Mouse (Mus musculus) bone marrow macrophage, adult 2 months (primary cell): Measurements from ENCODE around the gene Zfp628. TPM values are rescaled to one million over a fixed set of nuclear protein-coding genes. Genes with fewer than 3 reads are reported as not detected.

ENCODE experiments used
- H3K27ac ChIP-seq: 2 replicates; pipeline ENCODE4 v1.5.1; 2012; ENCODE audit warnings: low read depth, low read length; ENCODE audit not compliant: insufficient read depth
- H3K4me1 ChIP-seq: 2 replicates; pipeline ENCODE4 v1.6.1; 2012; ENCODE audit warnings: low read length; ENCODE audit not compliant: control insufficient read depth, insufficient read depth
- H3K4me3 ChIP-seq: 2 replicates; pipeline ENCODE4 v1.5.1; 2012; ENCODE audit warnings: mild to moderate bottlenecking, low read length, moderate library complexity; ENCODE audit not compliant: insufficient read depth
- CTCF ChIP-seq: IDR thresholded peaks from 2 replicates; pipeline ENCODE4 v1.5.1; 2012; ENCODE audit warnings: low read depth, mild to moderate bottlenecking, low read length, moderate library complexity
- POLR2A ChIP-seq: IDR thresholded peaks from 2 replicates; pipeline ENCODE4 v1.6.1; 2012; ENCODE audit warnings: mild to moderate bottlenecking, low read depth, low read length, borderline replicate concordance
- polyA plus RNA-seq: library from polyadenylated mRNA; stranded (reverse); fragments of >200 nt; gene quantifications from 2 replicates; pipeline ENCODE4 v1.2.4, GENCODE M21; 2012; ENCODE audit not compliant: missing spikeins, insufficient read depth, insufficient read length

The Zfp628 gene
- polyA plus RNA-seq, 1 experiment: 8.7 TPM

DNA sequence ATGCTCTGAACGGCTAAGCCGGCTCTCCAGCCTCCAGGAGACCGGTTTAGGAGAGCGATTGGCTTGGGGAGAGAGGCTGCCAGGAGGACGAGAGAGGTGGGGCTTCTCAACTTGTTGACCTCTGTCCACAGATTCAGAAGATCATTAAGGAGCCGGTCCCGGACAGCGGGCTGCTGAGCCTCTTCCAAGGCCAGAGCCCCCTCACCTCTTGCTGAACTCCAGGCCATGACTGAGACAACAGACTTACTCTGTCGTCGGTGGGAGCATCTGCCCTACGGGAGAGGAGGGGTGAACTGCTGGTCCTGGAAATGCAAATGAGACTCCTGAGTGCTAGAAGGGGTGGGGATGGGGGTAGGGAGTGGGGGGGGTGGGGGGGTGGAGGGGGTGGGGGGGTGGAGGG is 19.8 kb upstream of the Zfp628 start:
- Histone ChIP-seq H3K4me1 (no peaks in the 10 kb centered on the region), H3K4me3 (no peak overlapping the region), H3K27ac (no peak overlapping the region)
- TF ChIP-seq CTCF (no peak), POLR2A (no peak)

- TF ChIP-seq CTCF: no peak
- no peak for TF ChIP-seq POLR2A
- Histone ChIP-seq H3K27ac (no peak overlapping the region), H3K4me3 (no peak overlapping the region), H3K4me1 (no peaks in the 10 kb centered on the region)
Measured at GRCm38 (mm10) chr7:4898851-4899648, 16.0 kb upstream of the Zfp628 start.

- no peaks in the 10 kb centered on the region for H3K4me1 ChIP-seq
- no peak overlapping the region for H3K4me3 ChIP-seq
- TF ChIP-seq CTCF: no peak
- TF ChIP-seq POLR2A: no peak
- no peak overlapping the region for H3K27ac ChIP-seq
Measured at GRCm38 (mm10) chr7:4899649-4900522, 15.1 kb upstream of the Zfp628 start.

GRCm38 (mm10) chr7:4900523-4900851 is 14.5 kb upstream of the Zfp628 start:
- H3K4me3 ChIP-seq: no peak overlapping the region

GRCm38 (mm10) chr7:4901171-4901570 is 13.8 kb upstream of the Zfp628 start:
- no peaks in the 10 kb centered on the region for H3K4me1 ChIP-seq
- no peak overlapping the region for H3K4me3 ChIP-seq
- TF ChIP-seq POLR2A (no peak), CTCF (peak; percentile 43; the same call in 1 of the 2 replicates)
- H3K27ac ChIP-seq: no peak overlapping the region

More at GRCm38 (mm10) chr7:4900523-4900851, 14.5 kb upstream of the Zfp628 start:
- Histone ChIP-seq H3K27ac (no peak overlapping the region), H3K4me1 (no peaks in the 10 kb centered on the region)
- no peak for TF ChIP-seq CTCF
- no peak for TF ChIP-seq POLR2A

DNA sequence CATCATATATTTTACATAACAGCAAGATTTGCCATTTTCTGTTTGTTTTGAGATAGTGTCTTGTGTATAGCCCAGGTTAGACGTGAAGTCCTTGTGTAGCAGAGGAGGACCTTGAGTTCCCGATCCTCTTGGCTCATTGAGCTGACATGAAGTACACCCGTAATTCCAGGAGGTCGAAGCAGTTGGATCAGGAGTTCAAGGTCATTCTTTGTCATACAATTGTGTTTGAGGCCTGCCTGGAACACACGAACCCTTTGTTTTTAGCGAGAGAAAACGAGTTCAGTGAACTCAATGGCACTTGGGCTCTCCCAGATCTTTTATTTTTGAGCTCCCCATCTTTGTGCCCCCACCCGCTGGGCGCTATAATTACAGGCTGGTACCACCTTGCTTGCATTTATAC is 12.6 kb upstream of the Zfp628 start:
- Histone ChIP-seq H3K4me1 (no peaks in the 10 kb centered on the region), H3K27ac (no peak overlapping the region)

GRCm38 (mm10) chr7:4906466-4906950 is 8.5 kb upstream of the Zfp628 start, which contains the start of gene Gm36210:
Gene Gm36210 (minus strand): TSS chr7:4906516.
- Histone ChIP-seq H3K4me1 (no peaks in the 10 kb centered on the region), H3K4me3 (no peak within 1 kb of the TSS), H3K27ac (no peak within 1 kb of the TSS)
- no peak for TF ChIP-seq CTCF
- TF ChIP-seq POLR2A: no peak

More for the DNA sequence above, 12.6 kb upstream of the Zfp628 start:
- TF ChIP-seq POLR2A (no peak), CTCF (no peak)
- H3K4me3 ChIP-seq: no peak overlapping the region

DNA sequence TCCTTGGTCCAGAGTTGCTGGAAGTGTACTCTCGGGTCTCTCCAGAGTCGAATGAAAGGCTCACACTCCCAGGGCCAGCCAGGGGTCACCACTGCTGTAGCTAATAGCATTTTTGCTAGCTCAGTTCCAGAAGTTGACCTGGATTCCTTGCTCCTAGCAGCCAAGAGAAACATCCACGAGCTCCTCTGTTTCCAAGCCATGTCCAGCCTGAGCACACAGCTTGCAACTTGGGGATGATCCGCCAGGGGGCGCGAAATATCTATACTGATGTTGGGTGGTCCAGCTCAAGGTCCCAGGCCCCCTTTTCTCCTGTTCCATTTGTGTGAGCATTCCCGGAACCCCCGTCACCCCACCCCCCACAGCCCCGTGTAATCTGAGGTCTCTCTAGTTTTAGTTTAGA is 3.5 kb upstream of the Zfp628 start:
- TF ChIP-seq POLR2A (no peak), CTCF (peak; percentile 64)
- Histone ChIP-seq H3K4me3 (no peak overlapping the region), H3K4me1 (peaks cover 8% of the 10 kb centered on the region), H3K27ac (no peak overlapping the region)

GRCm38 (mm10) chr7:4912248-4912647 is 2.8 kb upstream of the Zfp628 start:
- no peak overlapping the region for H3K4me3 ChIP-seq
- TF ChIP-seq CTCF (no peak), POLR2A (no peak)
- peaks cover 10% of the 10 kb centered on the region for H3K4me1 ChIP-seq
- H3K27ac ChIP-seq: no peak overlapping the region
